Mouse (Mus musculus): ENCODE measurements around the gene Ifne.
A peak's percentile ranks its signal among the peaks of the same experiment; 100 is the strongest.
"Not testable (repeated sequence)": the region's sequence is repeated elsewhere in the genome, so short reads cannot be mapped to it uniquely, and the experiment has no call there.

Ifne gene

DNA sequence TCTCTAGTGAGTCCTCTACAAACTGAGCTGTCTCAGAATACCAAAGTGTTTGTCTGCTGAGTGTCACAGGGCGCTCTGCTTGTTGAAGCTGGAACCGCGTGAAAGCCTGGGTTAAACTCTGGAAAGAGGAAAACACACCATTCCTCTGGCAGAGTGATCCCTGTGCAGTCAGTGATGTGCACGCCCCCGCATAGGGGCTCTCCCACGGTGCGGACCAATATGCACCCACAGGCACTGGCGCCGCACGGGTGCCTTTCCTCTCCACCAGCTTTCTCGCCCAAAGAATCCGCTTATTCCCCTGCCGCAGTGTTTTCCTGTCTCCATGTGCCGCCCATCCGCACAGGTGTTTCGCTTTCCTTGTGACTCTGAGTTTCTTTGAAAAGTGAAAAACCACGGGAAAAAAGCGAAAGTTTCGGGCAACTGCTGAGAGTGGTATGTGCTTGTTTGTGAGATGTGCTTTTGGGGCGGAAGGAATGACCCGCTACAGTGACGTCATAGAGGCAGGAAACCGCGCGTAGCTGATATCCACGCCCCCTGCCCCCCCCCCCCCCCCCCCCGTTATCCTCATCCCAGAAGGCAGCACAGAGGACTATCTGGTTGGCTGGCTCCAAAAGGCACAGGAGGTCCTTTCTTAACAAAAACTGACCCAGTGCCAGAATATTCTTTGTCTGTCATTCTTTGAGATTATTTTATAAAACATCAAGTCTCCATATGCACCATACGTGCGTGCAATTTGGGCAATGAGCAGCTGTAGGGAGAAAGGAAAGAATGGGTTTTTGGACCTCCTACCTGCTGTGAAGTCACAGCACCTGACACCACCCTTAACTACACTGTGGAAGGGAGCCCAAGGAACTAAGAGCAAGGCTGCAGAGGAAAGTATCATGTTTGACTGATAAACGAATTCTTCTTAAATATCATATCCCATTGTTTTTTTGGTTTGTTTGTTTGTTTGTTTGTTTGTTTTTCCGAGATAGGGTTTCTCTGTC, 11.8 kb downstream of the Ifne start:
- DNase-seq (ENCODE audit: low spot score) = peak; percentile 84

DNA sequence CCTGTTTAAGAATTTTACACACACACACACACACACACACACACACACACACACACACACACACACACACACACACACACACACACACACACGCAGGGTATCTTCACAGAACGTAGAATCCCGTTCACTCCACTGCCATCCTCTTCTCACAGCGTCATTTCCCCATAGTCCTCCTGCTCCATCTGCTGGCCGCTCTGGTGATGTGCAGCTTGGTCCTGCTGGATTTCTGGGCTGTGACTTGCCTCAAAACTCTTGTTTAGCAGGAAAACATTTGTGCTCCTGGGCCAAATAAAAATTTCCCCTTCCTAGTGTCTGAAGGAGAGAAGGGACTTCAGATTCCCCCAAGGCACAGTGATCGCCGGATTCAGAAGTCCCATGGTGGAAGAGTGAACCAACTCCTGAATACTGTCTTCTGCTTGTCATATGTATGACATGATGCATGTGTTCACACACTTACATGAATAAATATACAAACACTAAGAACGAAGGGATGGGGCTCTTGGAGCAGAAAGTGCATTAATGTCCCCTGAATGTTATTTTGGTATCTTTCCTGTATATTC, 12.6 kb downstream of the Ifne start:
- peak; percentile 84 for DNase-seq (ENCODE audit: low spot score)

DNA sequence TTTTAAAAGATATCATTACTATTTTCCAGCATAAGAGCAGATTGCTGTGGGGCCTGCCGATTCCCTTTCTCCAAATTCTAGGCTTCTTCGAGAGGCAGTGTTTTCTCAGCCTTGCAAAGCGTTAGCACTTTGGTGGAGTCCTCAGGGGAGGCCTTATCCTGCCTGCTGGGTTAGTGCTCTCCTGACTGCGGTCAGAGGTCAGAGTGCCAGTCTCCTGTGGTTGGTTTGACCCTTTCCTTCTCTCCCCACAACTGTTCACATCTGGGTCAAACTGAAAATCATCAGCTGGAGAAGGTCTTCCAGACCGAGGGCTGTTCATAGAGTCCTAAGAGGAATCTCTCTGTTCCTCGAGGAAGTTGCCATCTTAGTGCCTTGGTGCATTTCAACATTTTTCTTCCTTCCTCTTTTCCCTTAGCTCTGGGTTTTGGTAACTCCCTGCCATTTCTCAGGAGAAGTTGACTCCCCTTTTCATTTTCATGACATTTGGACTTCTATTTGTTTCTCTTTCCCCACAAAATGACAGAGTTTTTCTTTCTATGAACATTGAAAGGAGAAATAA, 14.9 kb downstream of the Ifne start:
- no peak for DNase-seq (ENCODE audit: low spot score)

DNA sequence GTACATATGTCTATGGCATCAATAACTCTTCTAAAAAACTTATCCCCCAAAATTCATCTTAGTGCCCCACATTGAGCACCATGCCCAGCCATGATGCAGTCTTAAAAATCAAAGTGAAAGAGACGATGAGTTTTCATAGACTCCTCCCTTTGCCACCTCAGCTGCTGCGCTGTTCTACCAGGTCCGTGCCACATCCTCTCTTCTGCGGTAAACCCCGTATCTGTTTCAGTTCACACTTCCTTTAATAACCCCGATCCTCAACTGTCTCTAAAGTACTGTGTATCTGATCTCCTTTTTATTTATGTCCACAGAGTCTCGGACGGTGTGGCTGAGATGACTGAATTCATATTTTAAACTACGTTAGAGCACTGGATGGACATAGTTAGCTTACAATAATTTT, 15.4 kb downstream of the Ifne start:
- DNase-seq (ENCODE audit: low spot score) = peak; percentile 86

DNA sequence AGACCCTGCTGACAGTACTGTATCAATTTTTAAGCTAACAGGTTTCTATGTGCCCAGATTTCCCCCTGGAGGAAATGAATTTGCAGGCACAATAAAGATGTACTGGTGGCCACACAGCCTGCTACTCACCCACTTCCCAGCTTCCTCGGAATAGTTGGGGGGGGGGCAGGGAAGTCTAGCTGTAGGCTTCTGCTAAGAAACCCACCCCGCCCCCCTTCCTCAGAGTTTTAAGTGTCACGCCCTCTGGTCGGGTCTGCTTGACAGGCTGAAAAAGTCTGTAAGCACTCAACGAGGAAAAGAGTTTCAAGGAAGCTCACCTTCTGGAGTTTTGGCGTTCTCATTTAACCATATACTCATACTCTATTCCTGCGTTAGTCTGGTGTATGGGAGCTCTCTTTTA, 16.7 kb downstream of the Ifne start:
- no peak for DNase-seq (ENCODE audit: low spot score)

DNA sequence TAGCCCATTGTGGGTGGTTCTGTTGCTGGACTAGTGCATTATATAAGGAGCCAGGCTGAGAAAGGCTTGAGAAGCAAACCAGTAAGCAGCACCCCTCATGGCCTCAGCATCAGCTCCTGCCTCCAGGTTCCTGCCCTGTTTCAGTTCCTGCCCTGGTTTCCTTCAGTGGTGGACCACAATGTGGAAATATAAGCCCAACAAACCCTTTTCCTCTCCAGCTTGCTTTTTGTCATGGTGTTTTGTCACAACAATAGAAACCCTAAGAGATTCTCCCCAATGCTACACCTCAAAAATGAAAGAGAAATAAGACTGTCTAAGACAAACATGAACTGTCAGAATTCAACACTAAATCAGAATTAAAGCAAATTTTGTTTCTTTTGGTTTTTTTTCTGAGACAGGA, 20.8 kb downstream of the Ifne start:
- DNase-seq (ENCODE audit: low spot score) = no peak

DNA sequence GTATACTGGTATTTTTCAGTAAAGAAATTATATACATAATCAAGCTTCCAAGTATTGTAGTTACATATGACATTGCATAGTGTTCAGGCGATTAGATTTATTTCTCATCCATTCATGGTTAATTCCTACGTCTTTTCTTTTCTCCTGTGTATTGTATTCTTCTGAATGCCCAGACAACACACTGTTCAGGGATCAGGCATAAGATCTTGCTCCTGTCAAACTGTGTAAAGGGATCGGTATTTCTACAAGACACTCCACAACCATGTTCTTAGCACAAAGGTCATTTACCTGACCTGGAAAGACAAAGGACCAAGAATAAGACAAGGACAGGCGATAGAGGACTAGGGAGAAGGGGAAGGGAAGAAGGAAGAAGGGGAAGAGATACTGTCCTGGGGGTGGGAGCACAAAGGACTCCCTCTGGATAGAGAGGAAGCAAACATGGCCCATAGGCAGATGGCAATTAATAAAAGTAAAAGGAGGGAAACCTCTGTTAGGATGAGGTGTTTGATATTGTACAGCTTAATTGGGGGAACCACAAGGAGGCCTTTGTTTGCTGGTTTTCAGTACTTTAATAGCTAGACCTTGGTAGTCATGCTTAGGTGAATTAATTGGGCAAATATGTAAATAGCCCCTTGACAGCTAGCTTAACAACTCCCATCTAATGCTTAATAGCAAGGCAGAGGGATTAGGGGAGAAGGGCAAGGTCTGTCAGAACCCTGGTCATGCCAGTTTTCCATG, 28.8 kb downstream of the Ifne start:
- DNase-seq (ENCODE audit: low spot score) = no peak

DNA sequence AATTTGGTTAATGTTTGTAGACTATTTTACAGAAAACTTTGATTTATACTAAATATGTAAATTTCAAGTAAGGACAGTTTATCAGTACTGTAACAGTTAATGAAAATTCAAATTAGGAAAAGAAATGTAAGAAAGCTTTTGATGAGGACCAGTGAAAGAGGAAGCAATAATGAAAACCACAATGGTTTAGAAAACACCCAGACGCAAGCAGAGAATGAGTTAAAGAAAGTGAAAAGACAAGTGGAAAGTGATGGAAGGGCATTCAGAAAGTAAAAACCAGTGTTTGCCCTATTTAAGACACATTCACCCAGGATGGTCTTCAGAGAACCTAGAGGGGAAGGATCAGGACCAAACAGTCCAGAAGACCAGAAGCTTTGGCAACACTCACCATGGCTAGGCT, 30.3 kb downstream of the Ifne start, which contains the start of gene Ifna1:
TSS of gene Ifna1 (plus strand) at position 390 of the 400 bp plus-strand sequence.
- DNase-seq (ENCODE audit: low spot score) = no peak

DNA sequence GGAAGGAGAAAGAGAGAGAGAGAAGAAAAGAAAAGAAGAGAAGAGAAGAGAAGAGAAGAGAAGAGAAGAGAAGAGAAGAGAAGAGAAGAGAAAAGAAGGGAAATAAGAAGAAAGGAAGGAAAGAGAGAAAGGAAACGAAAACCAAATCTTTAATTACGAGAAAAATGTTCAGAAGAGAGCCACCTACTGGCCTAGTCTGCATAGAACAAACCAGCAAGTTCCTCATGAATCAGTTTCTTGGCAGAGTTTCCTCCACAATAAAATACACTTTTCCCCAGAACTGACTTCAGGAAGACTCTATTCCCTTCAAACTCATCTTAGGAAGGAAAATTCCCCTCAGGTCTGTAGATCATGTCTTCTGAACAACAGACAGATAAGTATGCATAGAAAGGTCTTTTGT, 34.7 kb downstream of the Ifne start:
- DNase-seq (ENCODE audit: low spot score) = no peak

DNA sequence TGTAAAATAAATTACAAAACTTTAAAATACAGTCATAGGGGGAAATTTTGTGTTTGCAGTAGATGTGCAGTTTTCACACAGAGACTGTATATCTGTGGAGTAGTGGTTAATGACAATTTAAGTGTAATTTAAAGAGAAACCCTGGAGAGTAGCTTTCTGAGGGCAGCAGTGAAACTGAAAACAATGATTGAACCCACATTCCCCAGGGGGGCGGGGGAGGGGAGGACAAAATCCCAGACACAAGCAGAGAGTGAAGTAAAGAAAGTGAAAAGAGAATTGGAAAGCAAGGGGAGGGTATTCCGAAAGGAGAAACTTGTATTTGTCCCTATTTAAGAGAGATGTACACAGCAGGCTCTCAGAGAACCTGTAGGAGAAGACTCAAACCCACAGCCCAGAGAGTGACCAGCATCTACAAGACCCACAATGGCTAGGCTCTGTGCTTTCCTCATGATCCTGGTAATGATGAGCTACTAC, 38.5 kb downstream of the Ifne start, which contains the start of gene Ifna4:
TSS of gene Ifna4 (plus strand) at position 424 of the 474 bp plus-strand sequence.
- DNase-seq (ENCODE audit: low spot score) = no peak

DNA sequence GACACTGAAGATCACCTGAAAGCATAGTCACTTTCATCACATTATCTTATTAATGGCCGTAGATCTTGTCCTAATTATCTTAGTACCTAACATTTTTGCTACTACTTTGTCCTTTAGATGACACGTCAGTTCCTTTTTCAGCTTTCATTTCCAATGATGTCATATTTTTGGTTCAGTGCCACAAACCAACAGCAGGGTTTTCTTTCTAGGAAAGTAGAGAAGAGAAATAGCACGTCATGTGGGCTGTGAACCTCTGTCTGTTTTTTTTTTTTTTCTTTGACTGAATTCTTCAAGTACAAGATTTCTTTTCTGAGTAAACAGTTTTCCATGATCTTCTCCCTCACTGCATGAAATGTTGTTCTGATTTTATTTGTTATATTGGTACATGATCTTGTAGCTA, 39.9 kb downstream of the Ifne start:
- no peak for DNase-seq (ENCODE audit: low spot score)

DNA sequence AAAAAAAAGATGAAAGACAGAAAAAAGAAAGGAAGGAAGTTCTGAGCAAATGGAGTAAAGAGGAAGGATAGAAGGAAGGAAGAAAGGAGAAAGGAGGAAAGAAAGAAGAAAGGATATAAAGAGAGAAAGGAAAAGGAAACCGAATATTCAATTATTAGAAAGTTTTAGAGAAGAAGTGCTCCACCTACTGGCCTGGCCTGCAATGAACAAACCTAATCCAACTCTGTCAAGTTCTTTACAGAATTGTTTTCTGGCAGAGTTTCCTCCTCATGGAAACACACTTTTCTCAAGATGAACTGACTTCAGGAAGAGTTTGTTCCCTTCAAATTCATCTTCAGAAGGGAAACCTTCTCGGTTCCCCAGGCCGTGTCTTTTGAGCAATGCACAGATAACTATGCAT, 41.2 kb downstream of the Ifne start:
- no peak for DNase-seq (ENCODE audit: low spot score)

DNA sequence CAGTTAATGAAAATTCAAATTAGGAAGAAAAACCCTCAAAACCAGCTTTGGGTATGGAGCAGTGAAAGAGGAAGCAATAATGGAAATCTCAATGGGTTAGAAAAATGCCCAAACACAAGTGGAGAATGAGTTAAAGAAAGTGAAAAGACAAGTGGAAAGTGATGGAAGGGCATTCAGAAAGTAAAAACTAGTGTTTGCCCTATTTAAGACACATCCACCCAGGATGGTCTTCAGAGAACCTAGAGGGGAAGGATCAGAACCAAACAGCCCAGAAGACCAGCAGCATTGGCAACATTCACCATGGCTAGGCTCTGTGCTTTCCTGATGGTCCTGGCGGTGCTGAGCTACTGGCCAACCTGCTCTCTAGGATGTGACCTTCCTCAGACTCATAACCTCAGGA, 44.8 kb downstream of the Ifne start, which contains the start of gene Ifna5:
TSS of gene Ifna5 (plus strand) at position 301 of the 400 bp plus-strand sequence.
- DNase-seq (ENCODE audit: low spot score) = not testable (repeated sequence)

DNA sequence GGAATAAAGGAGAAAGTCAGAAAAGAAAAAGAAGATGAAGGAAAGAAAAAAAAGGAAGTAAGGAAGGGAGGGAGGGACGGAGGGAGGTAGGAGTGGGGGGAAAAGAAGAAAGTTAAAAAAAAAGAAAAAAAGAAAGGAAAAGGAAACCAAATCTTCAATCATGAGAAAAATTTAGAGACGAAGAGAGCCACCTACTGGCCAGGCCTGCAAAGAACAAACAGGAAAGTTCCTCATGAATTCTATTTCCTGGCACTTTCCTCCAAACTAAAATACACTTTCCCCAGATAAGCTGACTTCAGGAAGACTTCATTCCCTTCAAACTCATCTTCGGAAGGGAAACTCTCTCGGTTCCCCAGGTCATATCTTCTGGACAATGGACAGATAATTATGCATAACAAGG, 49.5 kb downstream of the Ifne start:
- DNase-seq (ENCODE audit: low spot score) = peak; percentile 31

Measured in T-cell, adult 2 months (primary cell).